Mouse (Mus musculus) midbrain, embryonic 16.5 days (tissue): Measurements from ENCODE around the gene Casz1. TPM values are rescaled to one million over a fixed set of nuclear protein-coding genes. Genes with fewer than 3 reads are reported as not detected.

Source experiments
- ATAC-seq: fragments of 200-750 bp; cut with Nextera tagmentation; 2 replicates; pipeline ENCODE4 v1.8.0; 2017; ENCODE audit warnings: moderate TSS enrichment
- H3K27ac ChIP-seq: fragments of 300-500 bp; sonication (generic); 2 replicates; pipeline ENCODE4 v1.5.1; 2014; ENCODE audit warnings: mild to moderate bottlenecking, low read length, mixed read lengths
- H3K27me3 ChIP-seq: fragments of 300-500 bp; sonication (generic); 2 replicates; pipeline ENCODE4 v1.6.1; 2014; ENCODE audit warnings: low read depth, low read length, mixed read lengths; ENCODE audit not compliant: control insufficient read depth, insufficient read depth
- H3K36me3 ChIP-seq: fragments of 300-500 bp; sonication (generic); 2 replicates; pipeline ENCODE4 v1.6.1; 2014; ENCODE audit warnings: mild to moderate bottlenecking, low read length, moderate library complexity, mixed read lengths; ENCODE audit not compliant: control insufficient read depth, insufficient read depth
- H3K4me1 ChIP-seq: fragments of 300-500 bp; sonication (generic); 2 replicates; pipeline ENCODE4 v1.6.1; 2014; ENCODE audit warnings: mild to moderate bottlenecking, low read length, mixed read lengths; ENCODE audit not compliant: control insufficient read depth, insufficient read depth
- H3K4me2 ChIP-seq: fragments of 300-500 bp; sonication (generic); 2 replicates; pipeline ENCODE4 v1.6.1; 2014; ENCODE audit warnings: mild to moderate bottlenecking, low read length, mixed read lengths
- H3K4me3 ChIP-seq: fragments of 300-500 bp; sonication (generic); 2 replicates; pipeline ENCODE4 v1.5.1; 2014; ENCODE audit warnings: low read depth, mild to moderate bottlenecking, low read length, moderate library complexity, mixed read lengths
- H3K9ac ChIP-seq: fragments of 300-500 bp; sonication (generic); 2 replicates; pipeline ENCODE4 v1.6.1; 2014; ENCODE audit warnings: low read depth, low read length, mixed read lengths
- H3K9me3 ChIP-seq: fragments of 300-500 bp; sonication (generic); replicated peaks from 2 replicates; pipeline ENCODE4 v1.6.1; 2014; ENCODE audit warnings: mild to moderate bottlenecking, low read length, mixed read lengths; ENCODE audit not compliant: control insufficient read depth, poor library complexity, severe bottlenecking
- WGBS: fragments of 180-500 bp; shearing (Covaris S2); extraction: QIAGEN DNeasy Blood & Tissue Kit; methylation state at CpG from one replicate; pipeline ENCODE4 v1.1.7; 2014; 5-methylcytosine and 5-hydroxymethylcytosine counted together
- polyA plus RNA-seq: library from polyadenylated mRNA; unstranded; fragments of >200 nt; fragmentation: Nextera tagmentation; extraction: Ambion mirVana; gene quantifications from 2 replicates; pipeline ENCODE4 v1.2.1, GENCODE M21; 2015

Gene Casz1
- polyA plus RNA-seq, 1 experiment from 2014 or later: 2.6 TPM

- Histone ChIP-seq H3K9me3 (no peaks in the 10 kb centered on the region), H3K4me1 (peaks cover 45% of the 10 kb centered on the region), H3K4me3 (peak overlapping the region; percentile 27), H3K9ac (0 out of 2 replicates have a peak overlapping the region, but pooled peaks have one; percentile 34), H3K4me2 (peak overlapping the region; percentile 100), H3K27ac (no peak overlapping the region), H3K36me3 (no peaks in the 10 kb centered on the region), H3K27me3 (peaks cover 46% of the 10 kb centered on the region)
- WGBS: under 1% methylated on average over 19 of the region's 26 CpGs
- no peak for ATAC-seq
Measured at GRCm38 (mm10) chr4:148806836-148807235, 2.6 kb downstream of the Casz1 start.

- no peak for ATAC-seq
- WGBS: 2% methylated on average over 9 of the region's 9 CpGs
- Histone ChIP-seq H3K9ac (no peak overlapping the region), H3K27me3 (peaks cover 43% of the 10 kb centered on the region), H3K4me2 (peak overlapping the region; percentile 100), H3K4me3 (0 out of 2 replicates have a peak overlapping the region, but pooled peaks have one; percentile 27), H3K27ac (no peak overlapping the region), H3K36me3 (no peaks in the 10 kb centered on the region), H3K9me3 (no peaks in the 10 kb centered on the region), H3K4me1 (peaks cover 50% of the 10 kb centered on the region)
Measured at GRCm38 (mm10) chr4:148807397-148807796, 3.2 kb downstream of the Casz1 start.

GRCm38 (mm10) chr4:148808839-148809238, 4.6 kb downstream of the Casz1 start:
- no peak for ATAC-seq
- Histone ChIP-seq H3K4me3 (no peak overlapping the region), H3K4me2 (no peak overlapping the region), H3K36me3 (no peaks in the 10 kb centered on the region), H3K27ac (no peak overlapping the region), H3K27me3 (peaks cover 34% of the 10 kb centered on the region), H3K9me3 (no peaks in the 10 kb centered on the region), H3K9ac (no peak overlapping the region), H3K4me1 (peaks cover 47% of the 10 kb centered on the region)
- WGBS: 43% methylated on average over 2 of the region's 2 CpGs

- Histone ChIP-seq H3K9me3 (no peaks in the 10 kb centered on the region), H3K27me3 (peaks cover 26% of the 10 kb centered on the region), H3K27ac (no peak overlapping the region), H3K4me3 (no peak overlapping the region), H3K4me1 (peaks cover 33% of the 10 kb centered on the region), H3K9ac (no peak overlapping the region; the same call in 1 of the 2 replicates), H3K4me2 (no peak overlapping the region), H3K36me3 (no peaks in the 10 kb centered on the region)
- 40% methylated on average over 9 of the region's 9 CpGs for WGBS
- no peak for ATAC-seq
Measured at GRCm38 (mm10) chr4:148810706-148811105, 6.5 kb downstream of the Casz1 start.

GRCm38 (mm10) chr4:148811940-148812339, 7.7 kb downstream of the Casz1 start:
- Histone ChIP-seq H3K36me3 (no peaks in the 10 kb centered on the region), H3K9me3 (no peaks in the 10 kb centered on the region), H3K27me3 (peaks cover 25% of the 10 kb centered on the region), H3K27ac (no peak overlapping the region), H3K4me1 (peaks cover 27% of the 10 kb centered on the region), H3K9ac (peak overlapping the region; percentile 39), H3K4me3 (peak overlapping the region; percentile 6; the same call in 1 of the 2 replicates), H3K4me2 (peak overlapping the region; percentile 34; the same call in 1 of the 2 replicates)
- 12% methylated on average over 7 of the region's 10 CpGs for WGBS
- ATAC-seq: peak; percentile 84

GRCm38 (mm10) chr4:148813247-148813646, 9.0 kb downstream of the Casz1 start:
- peaks cover 24% of the 10 kb centered on the region for H3K4me1 ChIP-seq
- H3K36me3 ChIP-seq: no peaks in the 10 kb centered on the region
- WGBS: 77% methylated on average over 6 of the region's 6 CpGs
- peaks cover 27% of the 10 kb centered on the region for H3K27me3 ChIP-seq
- no peaks in the 10 kb centered on the region for H3K9me3 ChIP-seq
- H3K4me2 ChIP-seq: no peak overlapping the region
- H3K4me3 ChIP-seq: no peak overlapping the region
- H3K9ac ChIP-seq: no peak overlapping the region
- H3K27ac ChIP-seq: no peak overlapping the region
- ATAC-seq: no peak

GRCm38 (mm10) chr4:148816556-148816955, 12.3 kb downstream of the Casz1 start:
- WGBS: 5% methylated on average over 14 of the region's 14 CpGs
- Histone ChIP-seq H3K4me2 (peak overlapping the region; percentile 14; the same call in 1 of the 2 replicates), H3K4me3 (no peak overlapping the region), H3K9ac (no peak overlapping the region), H3K36me3 (no peaks in the 10 kb centered on the region), H3K4me1 (peaks cover 15% of the 10 kb centered on the region; the same call in 1 of the 2 replicates), H3K27me3 (peaks cover 16% of the 10 kb centered on the region), H3K27ac (no peak overlapping the region), H3K9me3 (no peaks in the 10 kb centered on the region)
- ATAC-seq: no peak

GRCm38 (mm10) chr4:148818161-148818560, 13.9 kb downstream of the Casz1 start:
- no peak overlapping the region for H3K27ac ChIP-seq
- H3K4me2 ChIP-seq: no peak overlapping the region
- WGBS: 94% methylated on average over 12 of the region's 12 CpGs
- no peak for ATAC-seq
- H3K4me3 ChIP-seq: no peak overlapping the region
- H3K9me3 ChIP-seq: no peaks in the 10 kb centered on the region
- no peak overlapping the region for H3K9ac ChIP-seq
- H3K4me1 ChIP-seq: peaks cover 5% of the 10 kb centered on the region; the same call in 1 of the 2 replicates
- H3K27me3 ChIP-seq: peaks cover 16% of the 10 kb centered on the region
- no peaks in the 10 kb centered on the region for H3K36me3 ChIP-seq

- no peak overlapping the region for H3K4me2 ChIP-seq
- 54% methylated on average over 13 of the region's 13 CpGs for WGBS
- peaks cover 16% of the 10 kb centered on the region for H3K27me3 ChIP-seq
- no peak for ATAC-seq
- no peaks in the 10 kb centered on the region for H3K9me3 ChIP-seq
- peaks cover 5% of the 10 kb centered on the region; the same call in 1 of the 2 replicates for H3K4me1 ChIP-seq
- H3K27ac ChIP-seq: no peak overlapping the region
- no peaks in the 10 kb centered on the region for H3K36me3 ChIP-seq
- H3K9ac ChIP-seq: no peak overlapping the region
- no peak overlapping the region for H3K4me3 ChIP-seq
Measured at GRCm38 (mm10) chr4:148820171-148820570, 15.9 kb downstream of the Casz1 start.
